Comparison of ENCODE assay signal across 28 mouse cellular contexts in the genomic region with DNA sequence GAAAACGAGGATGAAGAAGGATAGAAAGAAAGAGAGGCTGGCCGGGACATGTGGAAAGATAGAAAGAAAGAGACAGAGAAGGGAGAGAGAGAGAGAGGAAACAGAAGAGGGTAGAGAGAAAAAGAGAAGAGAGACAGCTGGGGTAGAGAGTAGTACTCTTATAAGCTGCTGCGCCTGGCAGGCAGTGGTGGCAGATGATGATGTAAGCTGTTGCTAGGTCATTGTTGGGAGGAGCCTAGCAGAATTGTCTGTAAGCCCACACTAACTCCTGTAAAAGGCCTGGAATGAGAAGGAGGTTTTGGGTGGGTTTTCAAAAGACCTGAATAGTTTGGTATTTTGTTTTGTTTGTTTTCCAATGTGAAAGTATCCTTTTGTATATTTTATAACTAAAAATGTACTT. TPM values are rescaled to one million over a fixed set of nuclear protein-coding genes. Genes with fewer than 3 reads are reported as not detected.
DNase-seq lines count a peak whose midpoint lies in the region; ATAC-seq and TF ChIP-seq lines count a peak whose summit lies in the region.
"Had no signal": no experiment of that assay in that cellular context is flagged by ENCODE, and none has a peak within 500 bp of the region (broad histone marks: within the 10 kb centered on the region; RNA-seq: fewer than 3 reads in every experiment).

No protein-coding gene starts in this region.

- H3K4me1 ChIP-seq in lung, adult 2 months (ENCODE audit: control insufficient read depth, insufficient read depth, low read length), result no peaks in the 10 kb centered on the region
- H3K4me1 ChIP-seq: embryonic facial prominence, embryonic 15.5 days; forebrain, embryonic 13.5 days; hindbrain, embryonic 15.5 days; kidney, embryonic 15.5 days; limb, embryonic 13.5 days; megakaryocyte, embryonic 14.5 days; midbrain, embryonic 13.5 days had no signal

- WGBS in lung, adult 2 months, result 81% methylated on average over 3 of the region's 3 CpGs

- TF ChIP-seq POLR2A in lung, adult 2 months (IDR thresholded peaks at IDR 0.05; ENCODE audit: borderline replicate concordance, extremely low read depth, low read depth, low read length), result no peak

- TF ChIP-seq CTCF in lung, adult 2 months (IDR thresholded peaks at IDR 0.05; ENCODE audit: insufficient read depth, low read length), result no peak

- DNase-seq in CD4-positive, CD25-positive, alpha-beta regulatory T cell, adult 2 months (ENCODE audit: low read depth, low spot score), result peak; percentile 3
- DNase-seq in lung, postnatal 36 days, result peak; percentile 18
- no peak for DNase-seq in lung, adult 2 months
- DNase-seq in natural killer cell, adult 2 months (ENCODE audit: low spot score in 2 of 2), result no peak
- DNase-seq in c-Kit-positive CD71-positive TER-119-positive erythroid progenitor cells, embryonic 14.5 days (ENCODE audit: low spot score), result no peak
- DNase-seq: adrenal gland, postnatal 25 days; cerebellum, adult 2 months; cerebellum, postnatal 25 days; embryo, embryonic 11 days; gastrocnemius, postnatal 10 days; heart, postnatal 14 days; kidney, adult 11 months; kidney, postnatal 25 days had no signal

- H3K4me3 ChIP-seq in lung, adult 2 months (replicated peaks; ENCODE audit: extremely low read depth, low read depth, low read length), result no peak overlapping the region
- H3K4me3 ChIP-seq: embryonic facial prominence, embryonic 15.5 days; forebrain, embryonic 13.5 days; hindbrain, embryonic 10.5 days; hindbrain, embryonic 15.5 days; kidney, embryonic 15.5 days; left cerebral cortex, adult 2 months; limb, embryonic 13.5 days; megakaryocyte, embryonic 14.5 days; midbrain, embryonic 13.5 days had no signal

- ATAC-seq in CD4-positive, CD25-positive, alpha-beta regulatory T cell, adult 4 months, result no peak
- peak; percentile 63; the same call in 1 of the 2 replicates for ATAC-seq in common myeloid progenitor, adult 5-6 weeks (replicated peaks; ENCODE audit: low read depth, poor library complexity, severe bottlenecking)
- ATAC-seq: forebrain, embryonic 13.5 days; inflammation-experienced regulatory T-cells, adult 6 months; lung, postnatal 0 days; midbrain, embryonic 13.5 days had no signal

RNA-seq across cellular contexts. Expression of a gene that starts 32.2 kb away (rescaled TPM):
- under 1 TPM; 0.30 to 0.37 TPM for polyA plus RNA-seq in CD4-positive, CD25-positive, alpha-beta regulatory T cell, adult 4 months (2017; shearing (Covaris generic))
- polyA plus RNA-seq in lung, adult 2 months (2012; rRNA removed), result 25.1 and 27.5 TPM in 2 replicates
- total RNA-seq in common myeloid progenitor, adult 5-6 weeks (2017), result 0.32 and 0.78 TPM in 2 replicates

RNA-seq across cellular contexts. Expression of a gene that starts 41.6 kb away (rescaled TPM):
- under 1 TPM in 1 of 2 experiments, not detected in 1; 0.59 TPM for polyA plus RNA-seq in CD4-positive, CD25-positive, alpha-beta regulatory T cell, adult 4 months (2017; shearing (Covaris generic))
- polyA plus RNA-seq in lung, adult 2 months (2012; rRNA removed), result 3.5 and 9.1 TPM in 2 replicates
- total RNA-seq in common myeloid progenitor, adult 5-6 weeks (2017), result not detected in 2 replicates
- total RNA-seq: granulocyte monocyte progenitor cell, adult 5-6 weeks had no signal
- polyA plus RNA-seq: liver, embryonic 16.5 days had no signal

Comparison
In these comparisons a context has a peak if more than half of its experiments do, and no peak if none do; other contexts are left out.
1. DNase-seq: peak in CD4-positive, CD25-positive, alpha-beta regulatory T cell, adult 2 months (single experiment) and lung, postnatal 36 days (single experiment); none in lung, adult 2 months (single experiment), natural killer cell, adult 2 months (0 of 2) and c-Kit-positive CD71-positive TER-119-positive erythroid progenitor cells, embryonic 14.5 days (single experiment).
2. RNA of a gene that starts 32.2 kb away (polyA plus RNA-seq): 25.1 to 27.5 TPM in lung, adult 2 months; 0.30 to 0.37 TPM in CD4-positive, CD25-positive, alpha-beta regulatory T cell, adult 4 months; every median in the first group is over 10 times any median in the second.